Mouse (Mus musculus) stomach, embryonic 15.5 days (tissue): Measurements from ENCODE around the gene Ldha. TPM values are rescaled to one million over a fixed set of nuclear protein-coding genes. Genes with fewer than 3 reads are reported as not detected.
A peak's percentile ranks its signal among the peaks of the same experiment; 100 is the strongest.

Experiments used
- ATAC-seq: fragments of 200-750 bp; cut with Nextera tagmentation; 2 replicates; pipeline ENCODE4 v1.8.0; 2017; ENCODE audit warnings: low read depth, moderate number of reproducible peaks, moderate TSS enrichment; ENCODE audit not compliant: insufficient read depth, low FRiP score
- H3K27ac ChIP-seq: fragments of 300-500 bp; sonication (generic); 2 replicates; pipeline ENCODE4 v1.5.1; 2015; ENCODE audit warnings: mild to moderate bottlenecking, inconsistent platforms
- H3K27me3 ChIP-seq: fragments of 300-500 bp; sonication (generic); replicated peaks from 2 replicates; pipeline ENCODE4 v1.6.1; 2015; ENCODE audit warnings: inconsistent platforms
- H3K36me3 ChIP-seq: fragments of 300-500 bp; sonication (generic); 2 replicates; pipeline ENCODE4 v1.6.1; 2015; ENCODE audit warnings: inconsistent platforms
- H3K4me1 ChIP-seq: fragments of 300-500 bp; sonication (generic); 2 replicates; pipeline ENCODE4 v1.6.1; 2015; ENCODE audit warnings: inconsistent platforms
- H3K4me2 ChIP-seq: fragments of 300-500 bp; sonication (generic); 2 replicates; pipeline ENCODE4 v1.6.1; 2015; ENCODE audit warnings: mild to moderate bottlenecking, inconsistent platforms
- H3K4me3 ChIP-seq: fragments of 300-500 bp; sonication (generic); replicated peaks from 2 replicates; pipeline ENCODE4 v1.5.1; 2015; ENCODE audit warnings: inconsistent platforms
- H3K9ac ChIP-seq: fragments of 300-500 bp; sonication (generic); 2 replicates; pipeline ENCODE4 v1.6.1; 2015; ENCODE audit warnings: inconsistent platforms
- H3K9me3 ChIP-seq: fragments of 300-500 bp; sonication (generic); 2 replicates; pipeline ENCODE4 v1.6.1; 2016; ENCODE audit warnings: inconsistent platforms
- WGBS: fragments of 180-500 bp; shearing (Covaris S2); methylation state at CpG from one replicate; pipeline ENCODE4 v1.1.7; 2015; 5-methylcytosine and 5-hydroxymethylcytosine counted together
- polyA plus RNA-seq: library from polyadenylated mRNA; unstranded; fragments of >200 nt; fragmentation: Nextera tagmentation; extraction: Ambion mirVana; gene quantifications from 2 replicates; pipeline ENCODE4 v1.2.1, GENCODE M21; 2015

The Ldha gene
- polyA plus RNA-seq, 1 experiment from 2014 or later: 1,836 TPM

- Histone ChIP-seq H3K36me3 (no peaks in the 10 kb centered on the region), H3K4me3 (no peak overlapping the region), H3K4me2 (peak overlapping the region; percentile 45), H3K9ac (no peak overlapping the region), H3K4me1 (peaks cover 38% of the 10 kb centered on the region), H3K9me3 (no peaks in the 10 kb centered on the region), H3K27ac (peak overlapping the region; percentile 70), H3K27me3 (no peaks in the 10 kb centered on the region)
- peak; percentile 45; the same call in 1 of the 2 replicates for ATAC-seq
- 37% methylated on average over 7 of the region's 7 CpGs for WGBS
Observed at GRCm38 (mm10) chr7:46839446-46839845, 1.8 kb upstream of the Ldha start.

DNA sequence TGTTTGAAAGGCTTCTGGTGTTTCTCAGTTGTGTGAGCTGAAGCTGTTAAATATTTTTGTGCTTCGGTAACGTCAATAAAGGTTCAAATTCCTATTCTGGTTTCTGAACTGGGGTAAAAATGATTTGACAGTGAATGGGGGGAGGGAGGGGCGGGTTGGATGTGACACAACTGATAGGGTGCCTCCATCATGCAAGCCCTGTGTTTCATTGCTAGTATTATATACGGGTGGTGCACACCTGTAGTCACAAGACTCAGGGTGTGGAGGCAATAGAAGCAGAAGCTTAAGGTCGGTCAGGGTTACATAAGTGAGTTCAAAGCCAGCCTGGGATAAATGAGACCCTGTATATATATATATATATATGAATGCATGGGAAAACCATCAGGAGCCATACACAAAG, 1.4 kb upstream of the Ldha start:
- Histone ChIP-seq H3K27ac (peak overlapping the region; percentile 70; the same call in 1 of the 2 replicates), H3K9ac (no peak overlapping the region), H3K36me3 (no peaks in the 10 kb centered on the region), H3K4me1 (peaks cover 38% of the 10 kb centered on the region), H3K27me3 (no peaks in the 10 kb centered on the region), H3K4me3 (no peak overlapping the region), H3K4me2 (no peak overlapping the region), H3K9me3 (no peaks in the 10 kb centered on the region)
- ATAC-seq: no peak
- 68% methylated on average over 5 of the region's 5 CpGs for WGBS

DNA sequence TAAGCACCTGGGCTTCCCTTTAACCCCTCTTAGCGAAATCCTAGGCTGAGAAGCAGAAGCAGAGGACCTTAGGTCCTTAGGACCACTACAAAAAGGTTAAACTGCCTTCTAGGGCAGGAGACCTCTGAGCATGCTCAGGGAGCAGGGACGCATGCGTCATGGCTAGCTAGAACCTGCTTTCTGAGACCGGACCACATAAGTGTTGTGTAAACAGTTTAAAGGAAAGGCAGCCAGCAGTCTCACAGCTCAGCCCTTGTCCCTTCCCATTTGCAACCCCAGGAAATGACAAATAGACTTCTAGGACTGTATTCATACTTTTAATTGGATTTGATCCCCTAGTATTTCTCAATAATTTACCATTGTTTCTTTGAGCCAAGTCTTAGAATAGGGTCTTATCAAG, 949 bp upstream of the Ldha start:
- 0 out of 2 replicates have a peak overlapping the region, but pooled peaks have one; percentile 44 for H3K27ac ChIP-seq
- no peak overlapping the region for H3K4me3 ChIP-seq
- ATAC-seq: no peak
- H3K27me3 ChIP-seq: no peaks in the 10 kb centered on the region
- no peaks in the 10 kb centered on the region for H3K9me3 ChIP-seq
- H3K4me2 ChIP-seq: no peak overlapping the region
- H3K9ac ChIP-seq: no peak overlapping the region
- peaks cover 38% of the 10 kb centered on the region for H3K4me1 ChIP-seq
- 36% methylated on average over 4 of the region's 4 CpGs for WGBS
- H3K36me3 ChIP-seq: no peaks in the 10 kb centered on the region

- H3K9me3 ChIP-seq: no peaks in the 10 kb centered on the region
- peaks cover 38% of the 10 kb centered on the region for H3K4me1 ChIP-seq
- H3K27ac ChIP-seq: no peak overlapping the region
- no peak overlapping the region for H3K4me2 ChIP-seq
- no peak overlapping the region for H3K4me3 ChIP-seq
- no peaks in the 10 kb centered on the region for H3K27me3 ChIP-seq
- 21% methylated on average over 5 of the region's 5 CpGs for WGBS
- no peaks in the 10 kb centered on the region for H3K36me3 ChIP-seq
- no peak overlapping the region for H3K9ac ChIP-seq
- no peak for ATAC-seq
Observed at GRCm38 (mm10) chr7:46842278-46842677, 1.0 kb downstream of the Ldha start.

GRCm38 (mm10) chr7:46843576-46843975, 2.3 kb downstream of the Ldha start:
- Histone ChIP-seq H3K36me3 (peaks cover 2% of the 10 kb centered on the region; the same call in 1 of the 2 replicates), H3K27ac (no peak overlapping the region), H3K4me1 (peaks cover 27% of the 10 kb centered on the region), H3K9me3 (no peaks in the 10 kb centered on the region), H3K4me2 (no peak overlapping the region), H3K27me3 (no peaks in the 10 kb centered on the region), H3K9ac (no peak overlapping the region), H3K4me3 (no peak overlapping the region)
- no peak for ATAC-seq
- whole genome bisulfite sequencing: 84% methylated on average over 4 of the region's 4 CpGs

GRCm38 (mm10) chr7:46845211-46845977, 4.1 kb downstream of the Ldha start:
- H3K4me2 ChIP-seq: peak overlapping the region; percentile 83
- WGBS: under 1% methylated on average over 51 of the region's 51 CpGs
- peaks cover 18% of the 10 kb centered on the region for H3K36me3 ChIP-seq
- H3K27ac ChIP-seq: peak overlapping the region; percentile 94
- H3K9ac ChIP-seq: peak overlapping the region; percentile 83
- H3K27me3 ChIP-seq: no peaks in the 10 kb centered on the region
- no peaks in the 10 kb centered on the region for H3K9me3 ChIP-seq
- ATAC-seq: peak; percentile 87
- peak overlapping the region; percentile 74 for H3K4me3 ChIP-seq
- peaks cover 10% of the 10 kb centered on the region for H3K4me1 ChIP-seq

DNA sequence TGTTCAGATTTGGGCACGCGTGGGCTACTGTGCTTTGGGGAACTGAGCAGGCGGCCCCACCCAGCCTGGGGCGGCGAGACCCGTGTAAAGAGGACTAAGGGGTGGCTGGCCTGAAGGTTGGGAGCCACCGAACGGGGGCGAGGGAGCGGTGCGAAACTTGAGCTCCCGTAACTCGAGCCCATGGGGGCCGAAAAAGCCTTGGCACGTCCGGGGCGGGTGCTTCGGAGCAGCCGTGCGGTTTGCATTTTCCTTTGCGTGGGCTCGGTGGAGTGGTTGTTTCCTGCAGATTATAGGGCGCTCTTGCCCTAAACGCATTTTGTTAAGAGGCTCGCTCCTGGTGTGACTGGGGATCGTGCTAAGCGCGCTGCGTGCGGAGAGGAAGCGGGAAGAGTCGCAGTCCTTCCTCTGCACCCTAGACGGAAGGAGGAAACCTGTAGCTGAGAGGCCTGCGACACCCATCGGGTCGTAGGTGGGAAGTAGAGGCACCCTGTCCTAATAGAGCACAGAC, 4.8 kb downstream of the Ldha start:
- peaks cover 21% of the 10 kb centered on the region for H3K36me3 ChIP-seq

DNA sequence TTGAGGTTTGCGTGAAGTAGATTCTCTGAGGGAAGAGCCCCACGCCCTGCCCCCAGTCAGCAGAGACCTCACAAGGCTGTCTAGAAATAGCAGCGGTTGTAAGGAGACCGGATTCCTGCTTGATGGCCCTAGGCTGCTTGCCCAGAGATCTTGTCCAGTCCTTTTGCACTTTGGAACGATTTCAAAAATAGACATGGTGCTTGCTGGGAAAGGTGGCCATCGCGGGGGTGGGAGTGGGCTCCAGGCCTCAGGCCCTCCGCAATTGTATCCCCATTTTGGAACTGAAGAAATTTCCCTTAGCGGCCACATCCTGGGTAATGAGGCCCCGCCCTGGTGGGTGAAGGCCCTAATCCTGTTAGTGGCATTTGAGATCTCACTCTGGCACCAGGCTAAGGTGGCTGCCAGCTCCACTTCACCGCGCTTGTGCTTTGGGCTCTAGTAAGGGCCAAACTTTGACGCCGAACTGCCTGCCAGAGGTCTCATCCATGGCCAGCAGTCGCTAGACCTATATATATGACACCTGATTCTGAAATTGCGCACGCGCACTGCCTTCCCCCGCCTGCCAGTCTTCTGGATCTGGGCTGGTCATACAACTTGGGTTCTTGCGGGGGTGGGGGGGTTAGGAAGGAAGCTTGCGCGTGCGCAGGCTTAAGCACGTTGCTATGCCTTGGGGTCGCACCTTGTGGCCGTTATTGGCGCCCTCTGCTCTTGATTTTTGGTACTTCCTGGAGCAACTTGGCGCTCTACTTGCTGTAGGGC, 5.4 kb downstream of the Ldha start:
- Histone ChIP-seq H3K36me3 (peaks cover 28% of the 10 kb centered on the region), H3K9me3 (no peaks in the 10 kb centered on the region), H3K4me3 (peak overlapping the region; percentile 74), H3K4me1 (peaks cover 2% of the 10 kb centered on the region; the same call in 1 of the 2 replicates), H3K27me3 (no peaks in the 10 kb centered on the region), H3K9ac (peak overlapping the region; percentile 83), H3K27ac (peak overlapping the region; percentile 94), H3K4me2 (peak overlapping the region; percentile 83)
- ATAC-seq: peak; percentile 32; the same call in 1 of the 2 replicates
- WGBS: 2% methylated on average over 28 of the region's 28 CpGs

More for the DNA sequence above, 4.8 kb downstream of the Ldha start:
- ATAC-seq: peak; percentile 13; the same call in 1 of the 2 replicates
- Histone ChIP-seq H3K4me2 (peak overlapping the region; percentile 83), H3K27ac (peak overlapping the region; percentile 94), H3K9me3 (no peaks in the 10 kb centered on the region), H3K4me1 (peaks cover 7% of the 10 kb centered on the region), H3K27me3 (no peaks in the 10 kb centered on the region), H3K9ac (peak overlapping the region; percentile 83), H3K4me3 (peak overlapping the region; percentile 74)
- WGBS: under 1% methylated on average over 36 of the region's 36 CpGs

GRCm38 (mm10) chr7:46849287-46849686, 8.0 kb downstream of the Ldha start:
- H3K27me3 ChIP-seq: no peaks in the 10 kb centered on the region
- H3K9ac ChIP-seq: no peak overlapping the region
- H3K4me1 ChIP-seq: no peaks in the 10 kb centered on the region; the same call in 1 of the 2 replicates
- H3K9me3 ChIP-seq: no peaks in the 10 kb centered on the region
- no peak overlapping the region for H3K4me3 ChIP-seq
- H3K4me2 ChIP-seq: no peak overlapping the region
- WGBS: 83% methylated on average over 5 of the region's 5 CpGs
- H3K36me3 ChIP-seq: peaks cover 51% of the 10 kb centered on the region
- no peak for ATAC-seq
- no peak overlapping the region for H3K27ac ChIP-seq

DNA sequence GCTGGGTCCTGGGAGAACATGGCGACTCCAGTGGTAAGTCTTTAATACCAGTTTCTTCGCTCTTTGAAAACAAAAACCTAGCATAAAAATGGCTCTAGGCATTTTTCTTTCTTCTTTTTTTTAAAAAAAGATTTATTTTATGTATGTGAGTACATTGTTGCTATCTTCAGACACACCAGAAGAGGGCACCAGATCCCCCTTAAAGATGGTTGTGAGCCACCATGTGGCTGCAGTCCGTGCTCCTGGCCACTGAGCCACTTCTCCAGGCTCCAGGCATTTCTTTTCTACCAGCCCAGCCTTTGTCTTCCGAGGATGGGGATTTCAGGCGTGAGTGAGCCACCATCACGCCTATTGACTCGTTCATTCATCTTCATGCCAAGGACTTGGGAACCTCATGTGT, 9.8 kb downstream of the Ldha start:
- Histone ChIP-seq H3K9ac (no peak overlapping the region), H3K4me3 (no peak overlapping the region), H3K27ac (no peak overlapping the region), H3K9me3 (no peaks in the 10 kb centered on the region), H3K27me3 (no peaks in the 10 kb centered on the region), H3K4me1 (no peaks in the 10 kb centered on the region; the same call in 1 of the 2 replicates), H3K4me2 (no peak overlapping the region), H3K36me3 (peaks cover 67% of the 10 kb centered on the region)
- no peak for ATAC-seq
- WGBS: 79% methylated on average over 7 of the region's 7 CpGs

GRCm38 (mm10) chr7:46852666-46853065, 11.4 kb downstream of the Ldha start:
- Histone ChIP-seq H3K27me3 (no peaks in the 10 kb centered on the region), H3K9ac (no peak overlapping the region), H3K4me2 (no peak overlapping the region), H3K9me3 (no peaks in the 10 kb centered on the region), H3K4me3 (no peak overlapping the region), H3K4me1 (no peaks in the 10 kb centered on the region), H3K36me3 (peaks cover 69% of the 10 kb centered on the region), H3K27ac (no peak overlapping the region)
- no peak for ATAC-seq
- 79% methylated on average over 1 of the region's 1 CpGs for WGBS

DNA sequence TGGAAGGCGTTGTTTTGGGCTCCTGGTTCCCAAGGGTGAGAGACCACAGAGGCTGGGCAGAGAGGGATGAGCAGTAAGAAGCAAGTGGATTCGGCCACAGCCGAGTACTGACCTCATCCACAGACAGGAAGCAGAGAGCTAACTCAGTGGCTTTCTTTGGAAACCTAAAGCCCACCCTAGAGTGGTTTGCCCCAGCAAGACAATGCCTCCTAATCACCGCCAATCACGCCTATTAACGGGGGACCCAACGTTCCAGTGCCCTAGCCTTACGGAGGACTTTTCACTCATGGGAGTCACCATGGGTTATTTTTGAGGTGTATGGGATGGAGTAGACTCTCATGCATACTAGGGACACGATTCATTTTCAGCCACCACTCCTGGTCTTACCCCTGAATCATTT, 12.1 kb downstream of the Ldha start:
- ATAC-seq: no peak
- Histone ChIP-seq H3K4me3 (no peak overlapping the region), H3K4me2 (no peak overlapping the region), H3K27ac (no peak overlapping the region), H3K27me3 (no peaks in the 10 kb centered on the region), H3K9me3 (no peaks in the 10 kb centered on the region), H3K9ac (no peak overlapping the region), H3K36me3 (peaks cover 69% of the 10 kb centered on the region), H3K4me1 (no peaks in the 10 kb centered on the region)
- WGBS: 90% methylated on average over 9 of the region's 9 CpGs
